Mouse (Mus musculus): Measurements from ENCODE around the gene Bmp7. TPM values are rescaled to one million over a fixed set of nuclear protein-coding genes. Genes with fewer than 3 reads are reported as not detected.

Gene Bmp7
- polyA plus RNA-seq, 1 experiment from 2014 or later = 6.8 TPM

- no peaks in the 10 kb centered on the region for H3K36me3 ChIP-seq (ENCODE audit: control insufficient read depth, insufficient read depth, low read length)
- no peaks in the 10 kb centered on the region for H3K27me3 ChIP-seq (ENCODE audit: control insufficient read depth, insufficient read depth, low read depth, low read length)
- no peak overlapping the region for H3K4me3 ChIP-seq (ENCODE audit: low read length)
- H3K9ac ChIP-seq (ENCODE audit: low read length) = no peak overlapping the region
- peaks cover 5% of the 10 kb centered on the region; the same call in 1 of the 2 replicates for H3K9me3 ChIP-seq (ENCODE audit: control insufficient read depth, low read length)
- no peak overlapping the region for H3K27ac ChIP-seq (ENCODE audit: low read length)
- no peak overlapping the region for H3K4me2 ChIP-seq (ENCODE audit: low read depth, low read length)
- WGBS = 74% methylated on average over 10 of the region's 10 CpGs
- no peaks in the 10 kb centered on the region for H3K4me1 ChIP-seq (replicated peaks; ENCODE audit: control insufficient read depth, insufficient read depth, low read length)
- ATAC-seq (ENCODE audit: low read depth) = no peak
Measured at GRCm38 (mm10) chr2:172818631-172819230, 121.4 kb downstream of the Bmp7 start.

Small RNA genes within 50 kb of the gene (microRNA-seq; reads per million reads assigned to microRNA genes)
- not detected for gene Gm22773

Other genes with a start within 250 kb of the Bmp7 start
- gene Spo11, start 37.4 kb upstream of the Bmp7 start, polyA plus RNA-seq (2015; fragmentation: Nextera tagmentation; extraction: Ambion mirVana) = 0.21 and 0.30 TPM in 2 replicates
- 104 and 109 TPM in 2 replicates for gene Rae1, start 59.8 kb upstream of the Bmp7 start, polyA plus RNA-seq (2015; fragmentation: Nextera tagmentation; extraction: Ambion mirVana)
- 30.8 and 34.3 TPM in 2 replicates for gene Rbm38, start 80.2 kb upstream of the Bmp7 start, polyA plus RNA-seq (2015; fragmentation: Nextera tagmentation; extraction: Ambion mirVana)
- gene Ctcfl, start 179.2 kb upstream of the Bmp7 start, polyA plus RNA-seq (2015; fragmentation: Nextera tagmentation; extraction: Ambion mirVana) = 0.10 and 0.16 TPM in 2 replicates
- gene Pck1, start 212.7 kb upstream of the Bmp7 start, polyA plus RNA-seq (2015; fragmentation: Nextera tagmentation; extraction: Ambion mirVana) = 0.08 TPM in 1 of 2 replicates, not detected in the other

All from lung, embryonic 16.5 days (tissue).